Mouse (Mus musculus) heart, embryonic 12.5 days (tissue): Measurements from ENCODE around the gene Fbxo6. TPM values are rescaled to one million over a fixed set of nuclear protein-coding genes. Genes with fewer than 3 reads are reported as not detected.
A peak's percentile ranks its signal among the peaks of the same experiment; 100 is the strongest.

Experiments
- ATAC-seq: fragments of 200-750 bp; cut with Nextera tagmentation; 2 replicates; pipeline ENCODE4 v1.8.0; 2017; ENCODE audit warnings: moderate TSS enrichment, moderate library complexity; ENCODE audit not compliant: insufficient number of reproducible peaks, low FRiP score
- H3K27ac ChIP-seq: fragments of 300-500 bp; sonication (generic); 2 replicates; pipeline ENCODE4 v1.5.1; 2016; ENCODE audit warnings: mild to moderate bottlenecking, moderate library complexity; ENCODE audit not compliant: poor library complexity, severe bottlenecking
- H3K27me3 ChIP-seq: fragments of 300-500 bp; sonication (generic); replicated peaks from 2 replicates; pipeline ENCODE4 v1.6.1; 2016; ENCODE audit warnings: mild to moderate bottlenecking, moderate library complexity
- H3K36me3 ChIP-seq: fragments of 300-500 bp; sonication (generic); 2 replicates; pipeline ENCODE4 v1.6.1; 2016; ENCODE audit warnings: mild to moderate bottlenecking, moderate library complexity
- H3K4me1 ChIP-seq: fragments of 300-500 bp; sonication (generic); replicated peaks from 2 replicates; pipeline ENCODE4 v1.6.1; 2016; ENCODE audit warnings: mild to moderate bottlenecking
- H3K4me2 ChIP-seq: fragments of 300-500 bp; sonication (generic); 2 replicates; pipeline ENCODE4 v1.6.1; 2016; ENCODE audit warnings: mild to moderate bottlenecking, moderate library complexity
- H3K4me3 ChIP-seq: fragments of 300-500 bp; sonication (generic); 2 replicates; pipeline ENCODE4 v1.5.1; 2016; ENCODE audit warnings: mild to moderate bottlenecking
- H3K9ac ChIP-seq: fragments of 300-500 bp; sonication (generic); 2 replicates; pipeline ENCODE4 v1.6.1; 2016; ENCODE audit warnings: mild to moderate bottlenecking, moderate library complexity
- H3K9me3 ChIP-seq: fragments of 300-500 bp; sonication (generic); replicated peaks from 2 replicates; pipeline ENCODE4 v1.6.1; 2016; ENCODE audit warnings: mild to moderate bottlenecking, moderate library complexity
- WGBS: fragments of 180-500 bp; shearing (Covaris S2); methylation state at CpG from one replicate; pipeline ENCODE4 v1.1.7; 2016; 5-methylcytosine and 5-hydroxymethylcytosine counted together
- polyA plus RNA-seq: library from polyadenylated mRNA; unstranded; fragments of >200 nt; fragmentation: Nextera tagmentation; extraction: Ambion mirVana; gene quantifications from 2 replicates; pipeline ENCODE4 v1.2.1, GENCODE M21; 2016

Gene Fbxo6
- polyA plus RNA-seq, 1 experiment from 2014 or later = 20.2 TPM

DNA sequence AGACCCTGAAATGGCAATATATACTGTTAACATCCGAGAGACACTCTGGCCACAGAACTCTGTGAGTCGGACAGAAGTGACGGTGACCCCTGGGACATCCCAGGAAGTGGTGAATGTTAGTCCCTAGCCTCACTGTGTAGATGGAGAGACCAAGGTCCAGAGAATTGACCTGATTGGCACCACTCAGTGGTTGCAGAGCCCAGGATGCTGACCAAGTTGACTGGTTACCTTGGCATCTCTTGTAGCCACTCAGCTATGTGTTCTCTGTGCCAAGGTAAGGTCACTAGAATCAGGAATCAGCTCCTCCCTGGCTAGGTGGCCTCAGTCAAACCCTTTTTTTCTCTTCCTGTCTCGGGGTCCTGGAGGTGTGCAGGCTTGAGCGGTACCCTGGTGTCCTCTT is 8.2 kb downstream of the Fbxo6 start:
- no peak overlapping the region for H3K9ac ChIP-seq

DNA sequence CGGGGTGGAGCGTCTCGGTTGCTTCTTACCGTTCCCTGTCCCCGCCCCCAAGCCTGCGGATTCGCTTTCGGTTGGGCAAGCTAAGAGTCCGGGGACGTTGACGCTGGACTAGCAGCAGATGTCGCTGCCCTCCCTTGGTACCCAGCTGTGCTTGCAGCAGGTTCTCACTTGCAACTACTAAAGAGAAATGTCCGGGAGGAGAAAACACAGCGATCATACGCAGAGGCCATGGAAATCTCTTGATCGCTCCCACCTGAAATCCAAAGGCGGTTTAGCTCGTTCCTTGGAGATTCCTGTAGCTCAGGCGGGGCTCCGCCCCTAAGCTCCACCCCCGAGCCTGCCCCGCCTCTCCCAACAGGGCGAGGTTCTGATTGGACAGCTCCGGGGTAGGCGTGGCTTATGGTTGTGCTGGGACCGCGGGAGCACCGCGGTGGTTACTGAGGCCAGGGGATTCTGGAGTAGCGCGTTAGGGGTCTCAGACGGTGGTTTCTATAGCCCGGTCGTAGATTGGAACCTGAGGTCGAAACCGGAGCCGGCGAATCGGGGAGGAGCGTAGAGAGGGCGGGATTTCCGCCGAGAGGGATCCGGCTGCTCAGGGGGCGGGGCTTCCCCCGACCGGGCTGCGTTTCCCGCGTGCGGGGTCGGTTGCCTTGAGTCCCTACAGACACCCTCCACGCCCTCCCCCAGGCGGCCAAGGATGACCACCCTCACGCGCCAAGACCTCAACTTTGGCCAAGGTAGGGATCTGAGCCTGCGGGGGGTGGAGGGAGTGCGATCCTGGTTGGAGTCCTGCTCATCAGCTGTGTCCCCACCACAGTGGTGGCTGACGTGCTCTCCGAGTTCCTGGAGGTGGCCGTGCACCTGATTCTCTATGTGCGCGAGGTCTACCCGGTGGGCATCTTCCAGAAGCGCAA is 11.6 kb downstream of the Fbxo6 start:
- WGBS = under 1% methylated on average over 65 of the region's 65 CpGs
- peak overlapping the region; percentile 90 for H3K4me2 ChIP-seq

More for the DNA sequence above, 8.2 kb downstream of the Fbxo6 start:
- no peak overlapping the region for H3K27ac ChIP-seq
- ATAC-seq = no peak
- H3K27me3 ChIP-seq = peaks cover 7% of the 10 kb centered on the region
- peaks cover 35% of the 10 kb centered on the region for H3K36me3 ChIP-seq
- H3K4me1 ChIP-seq = 0 out of 2 replicates have a peak, but pooled peaks cover 7% of the 10 kb centered on the region
- H3K4me2 ChIP-seq = no peak overlapping the region
- no peaks in the 10 kb centered on the region for H3K9me3 ChIP-seq
- WGBS = 86% methylated on average over 5 of the region's 5 CpGs
- H3K4me3 ChIP-seq = no peak overlapping the region

DNA sequence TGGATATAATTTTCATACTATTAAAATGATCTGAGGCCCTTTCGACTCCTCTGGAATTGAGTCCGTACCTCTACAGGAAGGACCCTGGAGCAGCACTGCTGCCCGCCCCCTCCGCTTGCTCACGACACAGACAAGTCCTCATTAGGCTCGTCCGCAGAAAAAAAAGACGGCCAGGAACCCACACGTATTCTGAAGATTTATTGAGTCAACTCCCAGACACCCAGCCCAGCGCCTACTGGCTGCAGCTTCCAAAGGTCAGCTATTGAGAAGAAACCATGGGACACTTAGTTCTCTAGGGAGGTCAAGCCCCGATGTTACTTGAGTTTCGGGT is 12.2 kb downstream of the Fbxo6 start:
- H3K9ac ChIP-seq = peak overlapping the region; percentile 49
- H3K27ac ChIP-seq = no peak overlapping the region
- peaks cover 29% of the 10 kb centered on the region for H3K27me3 ChIP-seq
- ATAC-seq = no peak
- peaks cover 7% of the 10 kb centered on the region; the same call in 1 of the 2 replicates for H3K36me3 ChIP-seq
- H3K9me3 ChIP-seq = no peaks in the 10 kb centered on the region
- peak overlapping the region; percentile 90 for H3K4me2 ChIP-seq
- peak overlapping the region; percentile 59 for H3K4me3 ChIP-seq
- under 1% methylated on average over 12 of the region's 12 CpGs for WGBS
- 0 out of 2 replicates have a peak, but pooled peaks cover 7% of the 10 kb centered on the region for H3K4me1 ChIP-seq

More for the DNA sequence above, 11.6 kb downstream of the Fbxo6 start:
- Histone ChIP-seq H3K4me3 (peak overlapping the region; percentile 59), H3K36me3 (peaks cover 12% of the 10 kb centered on the region), H3K9ac (peak overlapping the region; percentile 76), H3K4me1 (0 out of 2 replicates have a peak, but pooled peaks cover 7% of the 10 kb centered on the region), H3K27ac (peak overlapping the region; percentile 49), H3K9me3 (no peaks in the 10 kb centered on the region), H3K27me3 (peaks cover 27% of the 10 kb centered on the region)
- peak; percentile 96 for ATAC-seq

DNA sequence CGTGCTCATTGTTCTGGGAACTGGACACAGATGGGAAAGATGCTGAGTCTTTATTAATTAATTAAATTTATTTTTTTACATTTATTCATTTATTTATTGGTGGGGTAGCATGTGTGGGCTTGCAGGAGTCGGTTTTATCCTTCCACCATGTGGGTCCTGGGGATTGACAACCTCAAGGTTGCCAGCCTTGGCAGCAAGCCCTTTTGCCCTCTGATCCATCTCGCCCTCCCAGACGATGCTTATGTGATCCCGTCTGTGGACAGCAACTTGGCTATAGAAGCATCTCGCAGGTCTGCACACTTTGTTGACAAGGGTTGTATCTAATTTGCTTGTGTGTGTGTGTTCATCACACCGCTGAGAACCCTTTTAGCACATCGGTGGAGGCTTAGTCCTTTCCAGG is 14.4 kb downstream of the Fbxo6 start:
- 68% methylated on average over 8 of the region's 8 CpGs for WGBS
- Histone ChIP-seq H3K9ac (no peak overlapping the region), H3K4me2 (no peak overlapping the region), H3K27ac (no peak overlapping the region), H3K27me3 (peaks cover 46% of the 10 kb centered on the region), H3K4me1 (0 out of 2 replicates have a peak, but pooled peaks cover 7% of the 10 kb centered on the region), H3K9me3 (no peaks in the 10 kb centered on the region), H3K36me3 (no peaks in the 10 kb centered on the region), H3K4me3 (no peak overlapping the region)
- ATAC-seq = no peak

DNA sequence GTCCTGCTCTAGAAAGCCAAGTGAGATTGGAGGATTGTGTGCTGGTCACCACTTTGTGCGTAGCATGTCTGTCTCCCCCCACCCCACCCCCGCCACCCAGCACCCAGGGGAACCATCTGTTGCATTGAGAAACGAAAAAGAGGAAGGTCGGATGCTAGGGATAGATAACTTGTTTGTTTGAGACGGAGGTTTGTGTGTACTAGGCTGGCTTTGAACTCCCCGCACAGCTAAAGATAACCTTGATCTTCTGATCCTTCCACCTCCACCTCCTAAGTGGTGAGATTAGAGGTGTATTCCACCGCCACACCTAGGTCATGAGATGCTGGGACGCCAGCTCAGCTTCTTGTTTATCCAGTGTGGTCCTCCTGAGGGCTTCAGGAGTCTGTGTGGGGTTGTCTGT is 17.0 kb downstream of the Fbxo6 start:
- H3K4me3 ChIP-seq = no peak overlapping the region
- H3K9ac ChIP-seq = no peak overlapping the region
- ATAC-seq = no peak
- H3K4me2 ChIP-seq = no peak overlapping the region
- H3K9me3 ChIP-seq = no peaks in the 10 kb centered on the region
- H3K27ac ChIP-seq = no peak overlapping the region
- peaks cover 23% of the 10 kb centered on the region for H3K4me1 ChIP-seq
- WGBS = 65% methylated on average over 8 of the region's 8 CpGs
- no peaks in the 10 kb centered on the region for H3K36me3 ChIP-seq
- H3K27me3 ChIP-seq = peaks cover 71% of the 10 kb centered on the region

DNA sequence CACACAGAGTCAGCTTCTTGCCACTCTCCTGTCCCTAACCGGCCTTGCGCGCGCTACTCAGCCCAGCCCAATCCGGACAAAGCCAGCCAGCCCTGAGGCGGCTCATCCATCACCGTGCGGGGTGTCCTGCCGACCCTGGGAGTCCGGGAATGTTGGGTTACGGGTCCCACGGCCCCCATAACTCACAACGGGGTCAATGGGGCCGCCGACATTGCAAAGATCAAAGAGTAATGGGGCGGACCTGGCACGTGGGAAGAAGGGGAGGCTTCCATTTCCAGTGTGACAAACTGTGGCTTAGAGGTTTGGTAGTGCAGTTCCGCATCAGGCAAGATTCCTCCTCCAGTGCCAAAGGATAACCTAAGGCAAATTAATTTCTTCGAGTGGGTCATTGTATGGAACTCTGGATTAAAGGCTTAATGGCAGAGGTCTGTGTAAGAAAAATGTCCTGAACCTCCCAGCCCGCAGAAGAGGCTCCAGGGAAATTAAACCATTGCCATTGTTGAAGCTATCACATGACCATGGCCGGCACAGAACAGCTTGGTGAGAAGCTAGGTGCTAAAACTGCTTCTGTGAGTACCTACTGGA is 20.4 kb downstream of the Fbxo6 start:
- H3K4me1 ChIP-seq = peaks cover 16% of the 10 kb centered on the region
- peak overlapping the region; percentile 96 for H3K4me2 ChIP-seq
- no peak overlapping the region for H3K27ac ChIP-seq
- 2% methylated on average over 21 of the region's 21 CpGs for WGBS
- ATAC-seq = no peak
- H3K9ac ChIP-seq = no peak overlapping the region
- H3K36me3 ChIP-seq = no peaks in the 10 kb centered on the region
- H3K4me3 ChIP-seq = peak overlapping the region; percentile 64
- peaks cover 78% of the 10 kb centered on the region for H3K27me3 ChIP-seq
- no peaks in the 10 kb centered on the region for H3K9me3 ChIP-seq

DNA sequence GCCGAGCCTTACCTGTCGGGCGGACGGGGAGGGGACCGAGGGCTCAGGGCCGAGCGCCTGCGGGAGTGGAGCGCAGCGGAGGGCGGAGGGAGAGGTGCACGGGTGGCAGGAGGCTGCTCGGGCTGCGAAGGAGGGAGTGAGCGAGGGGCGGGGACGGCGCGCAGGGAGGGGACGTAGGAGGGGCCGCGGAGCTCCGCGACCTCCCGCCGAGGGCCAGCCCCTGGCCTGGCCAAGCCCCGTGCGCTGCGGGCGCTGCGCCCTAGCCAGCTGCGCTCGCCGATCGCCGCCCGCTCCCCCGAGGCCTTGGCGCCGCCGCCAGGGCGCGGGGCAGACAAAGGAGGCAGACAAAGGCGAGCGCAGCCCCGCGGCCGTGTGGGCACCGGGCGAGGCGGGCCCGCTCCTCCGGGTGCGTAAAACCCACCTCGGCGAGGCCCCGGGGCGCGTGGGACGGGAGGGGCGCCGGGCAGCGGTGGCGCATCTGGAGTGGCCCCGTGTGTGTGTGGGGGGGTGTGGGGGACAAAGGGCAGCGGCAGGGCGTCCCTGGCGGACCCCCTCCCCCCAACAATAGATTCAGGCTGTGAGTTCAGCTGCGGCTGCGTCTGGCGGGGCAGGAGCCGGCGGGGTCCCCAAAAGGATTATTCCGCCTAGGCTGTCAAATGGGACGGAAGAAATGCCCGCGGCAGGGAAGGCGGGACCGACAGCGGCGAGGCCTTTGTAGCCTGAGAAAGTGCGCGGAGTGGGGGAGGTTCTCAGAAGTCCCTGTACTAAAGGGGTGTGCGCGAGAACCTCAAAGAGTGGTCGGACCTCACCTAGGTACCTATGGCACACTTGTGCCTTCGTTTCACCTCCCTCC is 21.2 kb downstream of the Fbxo6 start, which contains the start of gene Draxin:
Gene Draxin (minus strand): TSS at position 138 of the 853 bp plus-strand sequence.
- H3K4me1 ChIP-seq = peaks cover 16% of the 10 kb centered on the region
- H3K27ac ChIP-seq = no peak within 1 kb of the TSS
- H3K9me3 ChIP-seq = no peaks in the 10 kb centered on the region
- peaks cover 85% of the 10 kb centered on the region for H3K27me3 ChIP-seq
- WGBS = under 1% methylated on average over 82 of the region's 87 CpGs
- peak; percentile 81 for ATAC-seq
- peak within 1 kb of the TSS; percentile 96 for H3K4me2 ChIP-seq
- H3K9ac ChIP-seq = peak within 1 kb of the TSS; percentile 65
- no peaks in the 10 kb centered on the region for H3K36me3 ChIP-seq
- H3K4me3 ChIP-seq = peak within 1 kb of the TSS; percentile 64

DNA sequence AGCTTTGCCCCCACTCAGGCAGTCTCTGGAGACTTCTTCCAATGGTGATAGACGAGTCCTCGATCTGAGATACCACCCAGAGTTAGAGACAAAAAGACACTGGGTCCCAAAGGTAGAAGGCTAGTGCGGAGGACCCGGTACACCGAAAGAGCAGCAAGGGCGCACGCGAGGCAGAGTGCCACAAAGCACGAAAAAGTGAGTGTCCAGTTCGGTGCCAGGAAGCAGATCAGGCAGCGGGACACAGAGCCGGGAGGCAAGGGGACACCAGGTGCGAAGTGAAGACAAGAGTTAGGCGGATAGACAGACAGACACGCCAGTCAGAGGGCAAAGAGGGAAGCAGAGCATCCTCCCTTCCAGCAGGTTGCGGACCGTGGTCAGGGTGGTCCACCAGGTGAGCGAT is 21.8 kb downstream of the Fbxo6 start, which contains the start of gene Mad2l2:
Gene Mad2l2 (plus strand): TSS at position 252 of the 400 bp plus-strand sequence.
- under 1% methylated on average over 17 of the region's 18 CpGs for WGBS
- Histone ChIP-seq H3K27me3 (peaks cover 90% of the 10 kb centered on the region), H3K4me3 (peak within 1 kb of the TSS; percentile 64), H3K9ac (peak within 1 kb of the TSS; percentile 65), H3K36me3 (no peaks in the 10 kb centered on the region), H3K4me1 (peaks cover 16% of the 10 kb centered on the region), H3K4me2 (peak within 1 kb of the TSS; percentile 96), H3K9me3 (no peaks in the 10 kb centered on the region), H3K27ac (no peak within 1 kb of the TSS)
- no peak for ATAC-seq

DNA sequence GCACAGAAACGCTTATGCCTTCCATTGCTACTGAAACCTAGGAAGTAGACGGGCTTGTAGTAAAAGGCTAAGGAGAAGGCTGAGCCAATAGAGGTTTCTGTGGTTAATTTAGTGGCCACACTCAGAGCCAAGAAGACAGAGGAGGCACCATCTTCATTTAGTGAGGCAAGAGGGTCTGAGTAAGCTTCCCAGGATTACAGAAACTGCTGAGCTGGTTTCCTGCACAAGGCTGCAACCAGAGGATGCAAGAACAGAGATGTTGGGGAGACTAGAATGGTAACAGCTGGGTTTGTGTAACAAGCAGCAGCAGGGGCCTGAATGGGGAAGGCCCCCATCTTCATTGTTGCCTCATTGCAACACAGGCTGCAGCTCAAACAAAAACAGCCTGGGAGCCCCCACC is 23.3 kb downstream of the Fbxo6 start:
- H3K4me3 ChIP-seq = no peak overlapping the region
- H3K4me2 ChIP-seq = no peak overlapping the region
- H3K4me1 ChIP-seq = peaks cover 16% of the 10 kb centered on the region
- no peaks in the 10 kb centered on the region for H3K9me3 ChIP-seq
- no peaks in the 10 kb centered on the region for H3K36me3 ChIP-seq
- H3K27me3 ChIP-seq = peaks cover 89% of the 10 kb centered on the region
- no peak overlapping the region for H3K27ac ChIP-seq
- no peak for ATAC-seq
- H3K9ac ChIP-seq = no peak overlapping the region
- WGBS = 43% methylated on average over 2 of the region's 2 CpGs

DNA sequence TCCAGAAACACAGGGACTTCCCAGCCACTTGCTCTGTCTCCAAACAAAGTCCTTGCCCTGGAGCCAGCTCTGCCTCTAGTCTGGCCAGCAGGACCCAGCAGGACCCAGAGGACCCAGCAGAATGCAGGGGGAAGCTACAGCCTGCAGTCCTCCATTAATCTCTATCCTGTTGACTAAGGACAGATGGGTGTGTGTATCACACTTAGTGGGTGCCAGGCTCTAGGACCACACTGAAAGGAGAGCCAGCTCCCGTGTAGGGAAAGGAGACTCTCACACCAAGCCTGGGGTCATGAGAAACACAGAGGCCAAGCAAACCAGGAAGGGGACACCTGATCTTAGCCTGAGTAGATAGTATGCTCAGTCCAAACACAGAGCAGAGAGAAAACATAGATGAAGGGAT is 23.7 kb downstream of the Fbxo6 start:
- ATAC-seq = no peak
- peaks cover 16% of the 10 kb centered on the region for H3K4me1 ChIP-seq
- no peaks in the 10 kb centered on the region for H3K36me3 ChIP-seq
- no peak overlapping the region for H3K4me3 ChIP-seq
- peaks cover 92% of the 10 kb centered on the region for H3K27me3 ChIP-seq
- no peaks in the 10 kb centered on the region for H3K9me3 ChIP-seq
- no peak overlapping the region for H3K4me2 ChIP-seq
- 61% methylated on average over 1 of the region's 1 CpGs for WGBS
- no peak overlapping the region for H3K9ac ChIP-seq
- no peak overlapping the region for H3K27ac ChIP-seq
